Mouse (Mus musculus): ENCODE measurements around the gene Gsk3a.

DNA sequence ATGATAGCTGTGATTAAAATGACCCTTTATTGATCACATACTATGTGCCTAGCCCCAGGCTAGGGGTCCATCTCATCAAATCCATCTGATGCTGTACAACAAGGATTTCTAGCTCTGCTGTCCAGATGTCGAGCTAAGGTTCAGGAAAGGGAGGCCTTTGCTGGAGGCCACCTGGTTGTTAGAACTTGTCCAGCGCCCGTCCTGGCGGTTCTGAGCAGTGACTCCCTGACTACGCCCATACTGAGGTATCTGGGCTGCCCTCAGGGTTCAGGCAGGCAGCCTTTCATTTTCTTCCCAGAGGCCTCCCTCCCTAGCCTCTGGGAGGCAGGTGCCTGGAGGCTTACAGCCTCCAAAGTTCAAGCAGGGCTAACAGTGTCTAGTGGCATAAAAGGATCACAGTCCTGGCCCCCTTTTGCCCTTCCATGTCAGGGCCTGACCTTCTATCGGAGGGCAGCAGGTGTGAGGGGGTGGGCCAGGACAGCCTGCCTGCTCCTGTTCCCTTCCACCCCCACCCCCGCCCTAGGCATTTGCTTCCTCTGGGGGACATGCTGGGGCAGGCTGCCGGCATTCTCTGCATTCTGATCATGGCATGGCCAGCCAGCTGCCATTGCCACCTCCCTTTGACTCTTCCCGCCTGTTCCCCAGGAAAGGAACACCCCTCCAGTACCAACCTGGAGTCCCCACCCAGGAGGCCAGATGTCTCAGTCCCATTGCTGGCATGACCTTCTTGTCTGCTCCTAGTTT lies 38.1 kb upstream of the Gsk3a start:
- TF ChIP-seq POLR2A (IDR thresholded peaks at IDR 0.05; ENCODE audit: borderline replicate concordance, low read depth, low read length) (no peak), CTCF (IDR thresholded peaks at IDR 0.05; ENCODE audit: low read depth, low read length) (no peak)
